Mouse (Mus musculus) forebrain, embryonic 10.5 days (tissue): ENCODE measurements around the gene Hlf. TPM values are rescaled to one million over a fixed set of nuclear protein-coding genes. Genes with fewer than 3 reads are reported as not detected.

Experiments used
- DNase-seq: peaks from one replicate; pipeline ENCODE4 v3.0.0-alpha.2; 2017; ENCODE audit warnings: low spot score; ENCODE audit errors: extremely low spot score
- H3K27ac ChIP-seq: fragments of 300-500 bp; sonication (generic); 2 replicates; pipeline ENCODE4 v1.5.1; 2016; ENCODE audit warnings: mild to moderate bottlenecking
- H3K27me3 ChIP-seq: fragments of 300-500 bp; sonication (generic); 2 replicates; pipeline ENCODE4 v1.6.1; 2016; ENCODE audit warnings: mild to moderate bottlenecking; ENCODE audit not compliant: poor library complexity, severe bottlenecking
- H3K36me3 ChIP-seq: fragments of 300-500 bp; sonication (generic); replicated peaks from 2 replicates; pipeline ENCODE4 v1.6.1; 2016; ENCODE audit warnings: mild to moderate bottlenecking, moderate library complexity
- H3K4me1 ChIP-seq: fragments of 300-500 bp; sonication (generic); 2 replicates; pipeline ENCODE4 v1.6.1; 2016
- H3K4me3 ChIP-seq: fragments of 300-500 bp; sonication (generic); 2 replicates; pipeline ENCODE4 v1.5.1; 2016; ENCODE audit warnings: mild to moderate bottlenecking, moderate library complexity
- H3K9me3 ChIP-seq: fragments of 300-500 bp; sonication (generic); 2 replicates; pipeline ENCODE4 v1.6.1; 2016; ENCODE audit warnings: mild to moderate bottlenecking, moderate library complexity
- WGBS: fragments of 180-500 bp; shearing (Covaris S2); methylation state at CpG from one replicate; pipeline ENCODE4 v1.1.7; 2016; 5-methylcytosine and 5-hydroxymethylcytosine counted together
- polyA plus RNA-seq: library from polyadenylated mRNA; unstranded; fragments of >200 nt; fragmentation: Nextera tagmentation; extraction: Ambion mirVana; gene quantifications from 2 replicates; pipeline ENCODE4 v1.2.1, GENCODE M21; 2016

Hlf gene
- polyA plus RNA-seq: 0.73 and 1.3 TPM in 2 replicates

- Histone ChIP-seq H3K27ac (peak within 1 kb of the TSS; percentile 44; the same call in 1 of the 2 replicates), H3K36me3 (no peaks in the 10 kb centered on the region), H3K4me3 (peak within 1 kb of the TSS; percentile 58), H3K27me3 (peaks cover 88% of the 10 kb centered on the region), H3K4me1 (peaks cover 51% of the 10 kb centered on the region), H3K9me3 (no peaks in the 10 kb centered on the region)
- WGBS: under 1% methylated on average over 40 of the region's 40 CpGs
- peak; percentile 87 for DNase-seq
Measured at GRCm38 (mm10) chr11:90390817-90391173, at the start of gene Hlf. TSS of gene Hlf (minus strand) at chr11:90390895.

GRCm38 (mm10) chr11:90438768-90439167 is 48.1 kb upstream of the Hlf start:
- H3K4me1 ChIP-seq: 0 out of 2 replicates have a peak, but pooled peaks cover 3% of the 10 kb centered on the region
- H3K4me3 ChIP-seq: no peak overlapping the region
- no peak for DNase-seq
- whole genome bisulfite sequencing: 68% methylated on average over 5 of the region's 5 CpGs
- no peaks in the 10 kb centered on the region for H3K9me3 ChIP-seq
- no peaks in the 10 kb centered on the region for H3K36me3 ChIP-seq
- no peak overlapping the region for H3K27ac ChIP-seq
- peaks cover 72% of the 10 kb centered on the region for H3K27me3 ChIP-seq

- H3K9me3 ChIP-seq: no peaks in the 10 kb centered on the region
- no peak for DNase-seq
- no peaks in the 10 kb centered on the region for H3K36me3 ChIP-seq
- 97% methylated on average over 4 of the region's 4 CpGs for WGBS
- H3K4me3 ChIP-seq: no peak overlapping the region
- peaks cover 8% of the 10 kb centered on the region for H3K27me3 ChIP-seq
- H3K27ac ChIP-seq: no peak overlapping the region
- peaks cover 14% of the 10 kb centered on the region for H3K4me1 ChIP-seq
Measured at GRCm38 (mm10) chr11:90425207-90425525, 34.5 kb upstream of the Hlf start.

- H3K4me3 ChIP-seq: no peak overlapping the region
- 0 out of 2 replicates have a peak overlapping the region, but pooled peaks have one; percentile 35 for H3K27ac ChIP-seq
- peak; percentile 25 for DNase-seq
- H3K36me3 ChIP-seq: no peaks in the 10 kb centered on the region
- peaks cover 14% of the 10 kb centered on the region for H3K4me1 ChIP-seq
- 74% methylated on average over 11 of the region's 11 CpGs for WGBS
- no peaks in the 10 kb centered on the region for H3K9me3 ChIP-seq
- H3K27me3 ChIP-seq: peaks cover 14% of the 10 kb centered on the region
Measured at GRCm38 (mm10) chr11:90424334-90425206, 33.9 kb upstream of the Hlf start.

DNA sequence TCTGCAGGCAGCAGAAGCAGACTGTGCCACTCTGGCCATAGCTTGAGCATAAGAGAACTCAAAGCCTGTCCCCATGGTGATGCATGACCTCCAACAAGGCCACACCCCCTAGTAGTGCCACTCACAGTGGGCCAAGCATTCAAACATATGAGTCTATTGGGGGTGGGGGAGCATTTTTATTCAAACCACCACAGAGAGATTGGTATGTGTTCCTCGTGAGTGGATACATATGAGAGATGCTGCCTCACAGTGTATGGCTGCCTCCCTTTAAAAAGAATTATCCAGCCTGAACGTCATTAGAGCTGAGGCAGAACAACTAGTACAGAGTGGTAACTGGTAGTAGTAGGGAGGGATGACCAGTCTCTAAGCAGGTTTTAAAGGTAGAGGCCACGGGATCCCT is 33.2 kb upstream of the Hlf start:
- H3K4me3 ChIP-seq: no peak overlapping the region
- no peaks in the 10 kb centered on the region for H3K36me3 ChIP-seq
- peak overlapping the region; percentile 35; the same call in 1 of the 2 replicates for H3K27ac ChIP-seq
- H3K27me3 ChIP-seq: peaks cover 21% of the 10 kb centered on the region
- H3K9me3 ChIP-seq: no peaks in the 10 kb centered on the region
- H3K4me1 ChIP-seq: peaks cover 14% of the 10 kb centered on the region
- 72% methylated on average over 3 of the region's 3 CpGs for whole genome bisulfite sequencing
- DNase-seq: no peak

DNA sequence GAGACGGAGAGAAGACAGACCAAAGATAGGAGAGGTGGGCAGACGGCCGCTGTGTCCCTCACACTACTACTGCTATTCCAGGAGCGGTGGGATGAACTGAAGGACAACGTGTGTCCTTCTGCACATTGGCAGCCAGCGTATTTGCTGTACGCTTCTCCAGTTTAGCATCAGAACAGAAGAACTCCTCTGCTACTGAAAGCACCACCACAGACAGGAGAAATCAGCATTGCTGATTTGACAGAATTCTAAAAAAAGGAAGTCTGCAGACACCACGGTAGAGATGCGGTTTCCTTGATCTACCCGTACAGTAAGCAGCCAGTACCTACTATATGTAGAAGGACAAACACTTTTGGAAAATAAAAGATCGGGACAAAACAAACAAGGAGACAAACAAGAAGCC is 29.0 kb upstream of the Hlf start:
- Histone ChIP-seq H3K27me3 (peaks cover 50% of the 10 kb centered on the region), H3K4me3 (no peak overlapping the region), H3K27ac (no peak overlapping the region), H3K4me1 (peaks cover 24% of the 10 kb centered on the region), H3K36me3 (no peaks in the 10 kb centered on the region), H3K9me3 (peaks cover 5% of the 10 kb centered on the region; the same call in 1 of the 2 replicates)
- DNase-seq: no peak
- 93% methylated on average over 11 of the region's 11 CpGs for whole genome bisulfite sequencing

GRCm38 (mm10) chr11:90417921-90418320 is 27.2 kb upstream of the Hlf start:
- peaks cover 50% of the 10 kb centered on the region for H3K27me3 ChIP-seq
- H3K4me1 ChIP-seq: peaks cover 13% of the 10 kb centered on the region
- peaks cover 5% of the 10 kb centered on the region; the same call in 1 of the 2 replicates for H3K9me3 ChIP-seq
- H3K27ac ChIP-seq: peak overlapping the region; percentile 78
- peak; percentile 95 for DNase-seq
- no peaks in the 10 kb centered on the region for H3K36me3 ChIP-seq
- WGBS: under 1% methylated on average over 42 of the region's 42 CpGs
- H3K4me3 ChIP-seq: peak overlapping the region; percentile 43

- H3K4me3 ChIP-seq: no peak overlapping the region; the same call in 1 of the 2 replicates
- H3K27ac ChIP-seq: no peak overlapping the region
- peaks cover 50% of the 10 kb centered on the region for H3K27me3 ChIP-seq
- no peak for DNase-seq
- H3K9me3 ChIP-seq: peaks cover 5% of the 10 kb centered on the region; the same call in 1 of the 2 replicates
- H3K36me3 ChIP-seq: no peaks in the 10 kb centered on the region
- H3K4me1 ChIP-seq: peaks cover 13% of the 10 kb centered on the region
- 79% methylated on average over 5 of the region's 5 CpGs for WGBS
Measured at GRCm38 (mm10) chr11:90417011-90417410, 26.3 kb upstream of the Hlf start.

DNA sequence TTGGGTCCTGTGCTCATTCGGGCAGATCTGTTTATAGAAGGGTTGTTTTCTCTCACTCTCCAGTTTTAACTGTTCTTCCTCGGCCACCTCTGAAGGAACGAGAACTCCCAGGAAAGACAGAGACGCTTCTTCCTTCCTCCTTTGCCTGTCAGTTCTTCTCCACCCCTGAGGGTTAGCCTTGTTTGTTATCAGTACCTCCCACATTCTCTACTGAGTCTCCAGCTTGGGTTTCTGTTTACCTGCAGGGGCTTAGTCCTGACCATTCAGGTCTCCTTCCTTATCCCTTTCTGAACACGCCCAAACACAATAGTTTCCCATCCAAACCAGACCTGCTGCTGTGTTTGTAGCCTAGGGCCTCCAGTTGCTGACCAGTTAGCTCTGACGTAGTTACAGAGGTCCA is 8.2 kb upstream of the Hlf start:
- 44% methylated on average over 6 of the region's 6 CpGs for WGBS
- DNase-seq: no peak
- Histone ChIP-seq H3K9me3 (no peaks in the 10 kb centered on the region), H3K36me3 (no peaks in the 10 kb centered on the region), H3K4me3 (no peak overlapping the region), H3K27ac (no peak overlapping the region), H3K27me3 (peaks cover 38% of the 10 kb centered on the region), H3K4me1 (0 out of 2 replicates have a peak, but pooled peaks cover 2% of the 10 kb centered on the region)

- peak overlapping the region; percentile 58 for H3K4me3 ChIP-seq
- H3K4me1 ChIP-seq: peaks cover 51% of the 10 kb centered on the region
- DNase-seq: no peak
- peak overlapping the region; percentile 35; the same call in 1 of the 2 replicates for H3K27ac ChIP-seq
- H3K27me3 ChIP-seq: peaks cover 85% of the 10 kb centered on the region
- 2% methylated on average over 14 of the region's 14 CpGs for WGBS
- no peaks in the 10 kb centered on the region for H3K9me3 ChIP-seq
- H3K36me3 ChIP-seq: no peaks in the 10 kb centered on the region
Measured at GRCm38 (mm10) chr11:90391271-90392185, 833 bp upstream of the Hlf start.

- peak; percentile 39 for DNase-seq
- Histone ChIP-seq H3K27ac (0 out of 2 replicates have a peak overlapping the region, but pooled peaks have one; percentile 44), H3K9me3 (no peaks in the 10 kb centered on the region), H3K27me3 (peaks cover 91% of the 10 kb centered on the region), H3K4me3 (peak overlapping the region; percentile 58), H3K4me1 (peaks cover 49% of the 10 kb centered on the region), H3K36me3 (no peaks in the 10 kb centered on the region)
- under 1% methylated on average over 41 of the region's 41 CpGs for WGBS
Measured at GRCm38 (mm10) chr11:90389902-90390816, 536 bp downstream of the Hlf start.
